Mouse (Mus musculus): Measurements from ENCODE around the gene Slc41a1.
"Not testable (repeated sequence)": the region's sequence is repeated elsewhere in the genome, so short reads cannot be mapped to it uniquely, and the experiment has no call there.

Gene Slc41a1

DNA sequence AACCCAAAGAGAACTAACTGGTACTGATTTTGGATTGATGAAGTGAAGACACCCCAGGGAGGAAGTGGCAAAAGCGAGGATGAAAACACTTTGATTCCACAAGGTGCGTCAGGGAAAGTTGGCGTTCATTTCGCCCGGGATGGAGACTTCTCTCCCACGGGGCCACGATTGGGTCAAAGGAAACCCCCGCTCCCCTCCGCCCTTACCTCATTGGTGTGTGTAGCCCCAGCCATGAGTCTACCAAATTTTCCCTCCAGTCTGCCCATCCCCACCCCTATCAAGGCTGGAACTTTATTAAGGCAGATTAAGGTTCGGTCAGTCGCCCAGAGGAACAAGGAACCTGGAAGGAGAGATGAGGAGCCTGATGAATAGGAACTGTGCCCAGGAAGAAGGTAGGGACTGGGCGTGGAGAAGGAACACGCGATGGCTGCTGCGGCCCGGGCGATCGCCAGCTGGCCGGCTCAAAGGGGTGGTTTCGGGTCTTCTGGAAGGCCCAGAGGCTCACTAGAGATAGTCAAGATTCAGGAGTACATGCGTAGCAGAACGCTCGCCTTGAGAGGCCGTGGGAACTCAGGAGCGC, at the start of gene Slc41a1:
Gene Slc41a1 (plus strand): TSS at position 287 of the 580 bp plus-strand sequence.
- no peak for DNase-seq (ENCODE audit: low read depth, low spot score)

DNA sequence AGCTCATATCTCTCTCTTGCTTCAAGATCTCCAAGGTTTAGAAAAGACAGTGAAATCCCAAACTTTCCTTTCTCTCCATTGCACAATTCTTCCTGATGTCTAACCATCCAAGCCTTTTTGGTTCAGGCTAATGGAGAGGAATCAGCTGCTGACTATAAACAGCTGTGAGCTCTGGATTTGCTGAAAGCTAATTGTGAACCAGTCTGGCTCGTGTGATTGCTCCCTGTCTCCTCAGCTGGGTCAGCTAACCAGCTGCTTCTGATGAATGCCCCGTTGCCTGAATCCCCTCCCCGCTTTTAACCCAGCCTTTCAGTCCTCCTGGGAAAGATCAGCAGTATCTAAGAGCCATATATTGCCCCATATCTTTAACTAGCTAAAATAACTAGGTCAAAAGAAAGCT, 32.7 kb upstream of the Slc41a1 start:
- DNase-seq (ENCODE audit: low read depth, low spot score), result no peak

GRCm38 (mm10) chr1:131795171-131795570, 32.1 kb upstream of the Slc41a1 start:
- DNase-seq (ENCODE audit: low read depth, low spot score), result no peak

- DNase-seq (ENCODE audit: low read depth, low spot score), result no peak
Measured at GRCm38 (mm10) chr1:131797202-131797909, 29.9 kb upstream of the Slc41a1 start, which contains the start of gene Pm20d1. Pm20d1 (plus strand) TSS chr1:131797381.

- DNase-seq (ENCODE audit: low read depth, low spot score), result no peak
Measured at GRCm38 (mm10) chr1:131800001-131800400, 27.3 kb upstream of the Slc41a1 start.

DNA sequence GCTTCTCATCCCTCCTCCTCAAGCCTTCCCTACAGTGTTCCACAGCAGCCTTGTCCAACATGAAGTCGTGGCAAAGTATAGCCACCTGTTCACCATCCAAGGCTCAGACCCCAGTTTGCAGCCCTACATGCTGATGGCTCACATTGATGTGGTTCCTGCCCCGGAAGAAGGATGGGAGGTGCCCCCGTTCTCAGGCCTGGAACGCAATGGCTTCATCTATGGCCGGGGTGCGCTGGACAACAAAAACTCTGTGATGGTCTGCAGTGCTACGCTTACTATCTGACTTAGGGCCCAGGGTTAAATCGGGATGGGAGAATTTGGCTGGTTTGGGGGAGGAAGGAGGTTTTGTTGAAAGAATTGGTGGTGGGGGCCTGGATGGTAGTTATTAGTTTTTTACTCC, 26.2 kb upstream of the Slc41a1 start:
- DNase-seq (ENCODE audit: low read depth, low spot score), result no peak

GRCm38 (mm10) chr1:131802652-131803051, 24.6 kb upstream of the Slc41a1 start:
- DNase-seq (ENCODE audit: low read depth, low spot score), result no peak

DNA sequence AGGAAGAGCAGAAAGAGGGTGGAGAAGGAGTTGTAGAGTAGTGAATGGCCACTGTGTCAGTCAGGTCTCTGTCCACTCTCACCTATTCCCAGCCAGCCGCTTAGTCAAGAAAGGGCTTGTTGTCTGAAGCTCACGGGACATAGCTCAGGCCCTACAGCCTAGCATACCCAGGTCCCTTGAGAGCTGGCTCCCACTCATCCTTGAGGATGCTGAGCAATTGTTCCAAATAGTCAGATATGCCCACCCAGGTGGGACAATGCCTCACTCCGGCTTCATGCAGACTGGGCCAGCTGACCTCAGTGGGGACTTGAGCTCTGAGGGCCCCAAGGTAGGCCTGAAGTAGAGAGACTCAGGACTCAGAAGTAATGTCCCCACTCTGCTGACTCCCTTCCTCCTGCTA, 23.1 kb upstream of the Slc41a1 start:
- no peak for DNase-seq (ENCODE audit: low read depth, low spot score)

DNA sequence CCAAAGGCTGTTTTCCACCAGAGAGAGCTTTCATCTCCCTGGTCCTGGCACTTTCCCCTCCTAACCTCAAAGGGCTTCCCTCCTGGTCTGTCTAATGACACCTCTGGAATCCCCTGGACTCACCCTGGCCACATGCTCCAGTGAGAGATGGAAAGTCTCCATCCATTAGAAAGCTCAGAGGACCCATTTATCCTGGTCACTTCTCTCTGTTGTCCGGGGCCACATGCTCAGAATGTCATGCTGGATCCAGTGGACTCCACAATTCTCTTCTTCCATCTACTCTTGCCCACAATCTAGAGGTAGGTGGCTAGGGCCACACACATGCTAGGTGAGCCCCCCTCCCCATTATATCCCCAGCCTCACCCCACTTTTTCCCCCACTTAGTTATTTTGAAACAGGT, 18.3 kb upstream of the Slc41a1 start:
- no peak for DNase-seq (ENCODE audit: low read depth, low spot score)

DNA sequence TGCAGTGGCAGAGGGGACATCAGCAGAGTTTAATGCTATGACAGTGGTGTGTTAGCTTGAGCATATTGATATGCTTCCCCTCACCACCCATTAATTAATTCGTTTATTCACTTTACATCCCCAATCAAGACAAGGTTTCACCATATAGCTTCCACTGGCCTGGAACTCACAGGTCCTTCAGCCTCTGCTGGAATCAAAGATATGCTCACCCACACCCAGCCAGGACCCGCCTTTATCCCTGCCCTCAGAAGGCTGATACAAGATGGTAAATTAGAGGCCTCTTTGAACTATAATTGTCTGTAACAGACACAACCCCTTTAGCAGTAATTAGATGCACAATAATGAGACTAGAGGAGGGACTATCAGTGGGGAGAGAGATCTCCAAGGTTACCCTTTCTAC, 17.6 kb upstream of the Slc41a1 start:
- no peak for DNase-seq (ENCODE audit: low read depth, low spot score)

GRCm38 (mm10) chr1:131811393-131811792, 15.9 kb upstream of the Slc41a1 start:
- no peak for DNase-seq (ENCODE audit: low read depth, low spot score)

DNA sequence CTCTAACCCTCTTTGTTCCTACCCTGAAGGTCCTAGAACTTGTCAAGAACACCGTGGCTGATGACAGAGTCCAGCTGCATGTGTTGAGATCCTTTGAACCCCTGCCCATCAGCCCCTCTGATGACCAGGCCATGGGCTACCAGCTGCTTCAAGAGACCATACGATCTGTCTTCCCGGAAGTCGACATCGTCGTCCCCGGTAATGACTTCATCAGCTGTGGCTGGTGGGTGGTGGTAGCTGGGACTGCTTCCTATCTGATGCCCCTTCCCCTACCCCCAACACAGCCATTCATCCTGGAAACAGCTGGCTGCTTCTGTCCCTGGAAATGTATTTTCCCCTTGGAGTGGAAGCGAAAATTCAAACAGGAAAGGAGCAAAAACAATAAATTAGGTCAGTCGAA, 15.3 kb upstream of the Slc41a1 start:
- DNase-seq (ENCODE audit: low read depth, low spot score), result no peak

GRCm38 (mm10) chr1:131812631-131813295, 14.5 kb upstream of the Slc41a1 start:
- DNase-seq (ENCODE audit: low read depth, low spot score), result no peak

DNA sequence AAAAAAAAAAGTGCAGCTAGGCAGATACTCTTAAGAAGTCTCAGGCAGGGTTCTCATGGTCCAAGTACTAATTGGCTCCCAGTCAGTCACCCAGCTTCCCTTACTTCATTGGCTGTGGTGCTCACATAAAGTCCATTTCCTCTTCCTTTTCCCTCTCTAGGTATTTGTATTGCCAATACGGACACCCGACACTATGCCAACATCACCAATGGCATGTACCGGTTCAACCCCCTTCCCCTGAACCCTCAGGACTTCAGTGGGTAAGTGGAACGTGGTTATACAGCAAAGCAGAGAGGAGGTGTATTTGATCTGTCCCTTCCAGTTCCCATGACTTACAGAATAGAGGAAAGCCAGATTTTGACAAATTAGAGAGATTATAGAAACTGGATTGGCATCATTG, 13.6 kb upstream of the Slc41a1 start:
- no peak for DNase-seq (ENCODE audit: low read depth, low spot score)

- DNase-seq (ENCODE audit: low read depth, low spot score), result no peak
Measured at GRCm38 (mm10) chr1:131814191-131814590, 13.1 kb upstream of the Slc41a1 start.

DNA sequence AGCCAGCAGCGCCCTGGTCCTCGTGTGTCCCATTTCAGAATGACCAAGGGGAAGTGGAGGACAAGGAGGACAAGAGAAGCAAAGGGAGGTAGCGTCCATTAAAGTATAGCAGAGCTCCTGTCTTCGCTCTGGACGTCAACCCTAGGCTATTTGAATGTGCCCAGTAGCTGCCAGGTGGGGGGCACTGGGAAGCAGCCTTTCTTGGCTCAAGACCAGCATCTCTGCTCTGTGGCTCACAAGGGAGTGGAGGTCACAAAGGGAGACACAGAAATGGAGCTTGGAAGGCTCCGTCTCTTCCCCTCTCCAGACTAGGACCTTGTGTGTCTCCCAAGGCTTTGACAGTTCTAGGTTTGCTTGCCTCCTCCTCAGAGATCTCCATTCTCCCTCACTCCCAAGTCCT, 10.4 kb upstream of the Slc41a1 start:
- DNase-seq (ENCODE audit: low read depth, low spot score), result no peak

- not testable (repeated sequence) for DNase-seq (ENCODE audit: low read depth, low spot score)
Measured at GRCm38 (mm10) chr1:131820353-131820752, 6.9 kb upstream of the Slc41a1 start.

DNA sequence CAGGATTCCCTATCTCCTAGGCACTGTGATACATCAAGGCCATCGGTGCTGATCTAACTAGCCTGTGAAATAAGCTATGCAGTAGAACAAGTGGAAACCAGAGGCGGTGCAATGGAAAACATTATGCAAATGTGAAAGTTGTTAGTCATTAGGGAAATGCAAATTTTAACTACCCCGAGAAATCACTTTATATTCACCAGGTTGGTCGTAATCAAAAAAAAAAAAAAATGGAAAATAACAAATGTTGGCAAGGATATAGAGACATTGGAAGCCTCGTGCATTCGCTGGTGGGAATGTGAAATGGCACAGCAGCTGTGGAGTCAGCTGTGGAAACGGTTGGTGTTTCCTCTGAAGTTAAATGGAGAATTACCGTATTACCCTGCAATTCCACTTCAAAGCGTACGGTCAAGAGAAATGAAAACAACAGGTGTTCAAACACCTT, 6.4 kb upstream of the Slc41a1 start:
- DNase-seq (ENCODE audit: low read depth, low spot score), result no peak

DNA sequence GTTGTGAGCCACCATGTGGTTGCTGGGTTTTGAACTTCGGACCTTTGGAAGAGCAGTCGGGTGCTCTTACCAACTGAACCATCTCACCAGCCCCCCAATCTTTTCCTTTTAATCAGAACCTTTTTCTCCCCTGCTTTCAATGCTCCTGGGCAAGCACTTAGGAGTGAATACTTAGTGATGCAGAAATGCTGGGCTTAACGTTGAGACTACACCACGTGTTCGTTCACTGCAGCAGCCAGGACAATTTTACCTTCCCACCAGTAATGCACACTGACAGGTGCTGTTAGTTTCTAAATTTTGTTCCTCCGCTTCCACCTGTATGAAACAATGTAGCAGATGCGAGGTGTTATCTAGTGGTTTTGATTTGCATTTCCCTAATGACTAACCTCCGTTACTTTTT, 5.0 kb upstream of the Slc41a1 start:
- no peak for DNase-seq (ENCODE audit: low read depth, low spot score)

DNA sequence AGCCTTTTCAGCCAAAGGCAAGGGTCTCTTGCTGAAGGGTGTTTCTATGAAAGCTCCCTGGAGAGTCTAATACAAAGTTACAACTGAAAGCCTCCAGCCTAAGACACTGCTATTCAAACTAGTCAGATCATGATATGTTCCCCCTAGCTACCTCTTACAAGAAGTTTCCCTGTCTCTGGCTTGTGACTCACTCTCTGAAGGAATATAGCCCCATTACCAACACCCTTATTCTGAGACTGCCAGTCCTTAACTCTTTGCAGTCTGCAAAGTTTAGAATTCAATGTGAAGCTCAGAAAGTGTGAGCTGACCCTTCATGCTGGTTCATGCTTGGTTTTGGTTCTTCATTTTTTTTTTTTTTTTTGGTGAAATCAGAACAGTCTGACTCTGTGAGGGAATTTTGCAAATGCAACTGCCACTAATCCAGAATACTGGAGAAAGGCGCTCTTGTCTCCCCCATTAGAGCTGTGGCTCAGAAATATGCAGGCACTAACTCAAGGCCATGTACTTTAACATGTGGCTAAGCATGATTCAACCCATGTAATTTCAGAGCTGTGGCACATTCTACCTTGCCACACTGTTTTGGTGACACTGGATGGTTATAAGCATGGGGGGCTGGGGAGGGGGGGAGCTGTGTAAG, 4.3 kb upstream of the Slc41a1 start:
- no peak for DNase-seq (ENCODE audit: low read depth, low spot score)

- DNase-seq (ENCODE audit: low read depth, low spot score), result no peak
Measured at GRCm38 (mm10) chr1:131823563-131823962, 3.7 kb upstream of the Slc41a1 start.

DNA sequence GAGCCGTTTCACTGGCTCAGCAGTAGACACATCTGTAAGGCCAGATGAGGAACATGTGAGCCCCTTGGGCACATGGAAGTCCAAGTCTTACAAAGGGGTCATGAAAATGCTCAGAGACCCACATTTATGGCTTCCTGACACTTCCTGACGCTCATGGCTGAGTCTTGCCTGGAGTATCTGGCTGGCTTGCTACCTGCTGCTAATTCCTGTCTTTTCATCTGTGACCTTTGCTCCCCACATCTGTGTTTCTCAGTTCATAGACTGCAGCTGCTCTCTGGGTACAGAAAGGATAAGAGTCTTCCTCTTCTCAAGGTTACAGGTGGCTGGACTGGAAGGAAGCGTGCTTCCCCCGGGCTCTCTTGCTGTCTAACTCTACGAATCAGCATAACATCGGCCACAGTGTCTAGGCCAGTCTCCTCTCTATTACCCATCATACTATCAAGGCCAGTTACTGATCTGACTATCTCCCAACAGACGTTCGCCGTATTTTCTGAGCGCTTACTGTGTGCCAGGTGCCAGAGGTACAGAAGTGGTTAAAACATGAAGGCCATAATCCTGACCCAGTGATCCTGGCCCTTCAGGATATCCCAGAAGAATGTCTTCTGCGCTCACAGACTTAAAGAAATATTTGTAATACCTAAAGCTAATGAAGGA, 2.6 kb upstream of the Slc41a1 start:
- no peak for DNase-seq (ENCODE audit: low read depth, low spot score)
